Mouse (Mus musculus): ENCODE measurements around the gene Kat8. TPM values are rescaled to one million over a fixed set of nuclear protein-coding genes. Genes with fewer than 3 reads are reported as not detected.

The Kat8 gene
- polyA plus RNA-seq, 1 experiment from 2014 or later = 52.3 TPM

Other genes with a start within 250 kb of the Kat8 start
- 54.5 and 55.5 TPM in 2 replicates for gene Bcl7c, start 203.6 kb upstream of the Kat8 start, polyA plus RNA-seq (2014; fragmentation: Nextera tagmentation; extraction: Ambion mirVana)
- gene Ctf1, start 199.8 kb upstream of the Kat8 start, polyA plus RNA-seq (2014; fragmentation: Nextera tagmentation; extraction: Ambion mirVana) = 6.0 and 8.8 TPM in 2 replicates
- 0.18 TPM in 1 of 2 replicates, not detected in the other for gene Ctf2, start 180.3 kb upstream of the Kat8 start, polyA plus RNA-seq (2014; fragmentation: Nextera tagmentation; extraction: Ambion mirVana)
- 6.7 and 7.7 TPM in 2 replicates for gene Fbxl19, start 168.0 kb upstream of the Kat8 start, polyA plus RNA-seq (2014; fragmentation: Nextera tagmentation; extraction: Ambion mirVana)
- 5.5 and 6.5 TPM in 2 replicates for gene Orai3, start 142.7 kb upstream of the Kat8 start, polyA plus RNA-seq (2014; fragmentation: Nextera tagmentation; extraction: Ambion mirVana)
- gene Setd1a, start 135.8 kb upstream of the Kat8 start, polyA plus RNA-seq (2014; fragmentation: Nextera tagmentation; extraction: Ambion mirVana) = 27.2 and 28.5 TPM in 2 replicates
- gene Gm49388, start 126.9 kb upstream of the Kat8 start, polyA plus RNA-seq (2014; fragmentation: Nextera tagmentation; extraction: Ambion mirVana) = not detected in 2 replicates
- gene Hsd3b7, start 111.9 kb upstream of the Kat8 start, polyA plus RNA-seq (2014; fragmentation: Nextera tagmentation; extraction: Ambion mirVana) = 7.1 and 8.3 TPM in 2 replicates
- 10.4 and 10.7 TPM in 2 replicates for gene Stx4a, start 88.2 kb upstream of the Kat8 start, polyA plus RNA-seq (2014; fragmentation: Nextera tagmentation; extraction: Ambion mirVana)
- 7.8 and 8.1 TPM in 2 replicates for gene Stx1b, start 88.0 kb upstream of the Kat8 start, polyA plus RNA-seq (2014; fragmentation: Nextera tagmentation; extraction: Ambion mirVana)
- gene Zfp646, start 36.3 kb upstream of the Kat8 start, polyA plus RNA-seq (2014; fragmentation: Nextera tagmentation; extraction: Ambion mirVana) = 19.8 and 21.9 TPM in 2 replicates
- 26.6 and 30.6 TPM in 2 replicates for gene Zfp668, start 35.7 kb upstream of the Kat8 start, polyA plus RNA-seq (2014; fragmentation: Nextera tagmentation; extraction: Ambion mirVana)
- gene Prss53, start 21.5 kb upstream of the Kat8 start, polyA plus RNA-seq (2014; fragmentation: Nextera tagmentation; extraction: Ambion mirVana) = 0.46 and 0.61 TPM in 2 replicates
- not detected in 2 replicates for gene Gm21974, start 17.1 kb upstream of the Kat8 start, polyA plus RNA-seq (2014; fragmentation: Nextera tagmentation; extraction: Ambion mirVana)
- gene Vkorc1, start 16.9 kb upstream of the Kat8 start, polyA plus RNA-seq (2014; fragmentation: Nextera tagmentation; extraction: Ambion mirVana) = 53.9 and 59.6 TPM in 2 replicates
- 99.7 and 109 TPM in 2 replicates for gene Bckdk, start 8.4 kb upstream of the Kat8 start, polyA plus RNA-seq (2014; fragmentation: Nextera tagmentation; extraction: Ambion mirVana)
- gene Prss8, start 17.6 kb downstream of the Kat8 start, polyA plus RNA-seq (2014; fragmentation: Nextera tagmentation; extraction: Ambion mirVana) = 1.6 and 2.0 TPM in 2 replicates
- gene Prss36, start 34.2 kb downstream of the Kat8 start, polyA plus RNA-seq (2014; fragmentation: Nextera tagmentation; extraction: Ambion mirVana) = 11.6 and 11.7 TPM in 2 replicates
- 48.1 and 51.6 TPM in 2 replicates for gene Fus, start 54.9 kb downstream of the Kat8 start, polyA plus RNA-seq (2014; fragmentation: Nextera tagmentation; extraction: Ambion mirVana)
- 6.3 and 8.6 TPM in 2 replicates for gene Pycard, start 81.4 kb downstream of the Kat8 start, polyA plus RNA-seq (2014; fragmentation: Nextera tagmentation; extraction: Ambion mirVana)
- not detected in 2 replicates for gene Trim72, start 91.4 kb downstream of the Kat8 start, polyA plus RNA-seq (2014; fragmentation: Nextera tagmentation; extraction: Ambion mirVana)
- 0.37 and 0.64 TPM in 2 replicates for gene Itgam, start 150.1 kb downstream of the Kat8 start, polyA plus RNA-seq (2014; fragmentation: Nextera tagmentation; extraction: Ambion mirVana)
- gene Gm49368, start 150.2 kb downstream of the Kat8 start, polyA plus RNA-seq (2014; fragmentation: Nextera tagmentation; extraction: Ambion mirVana) = not detected in 2 replicates
- gene Itgax, start 217.0 kb downstream of the Kat8 start, polyA plus RNA-seq (2014; fragmentation: Nextera tagmentation; extraction: Ambion mirVana) = not detected in 2 replicates
- not detected in 2 replicates for gene Itgad, start 241.9 kb downstream of the Kat8 start, polyA plus RNA-seq (2014; fragmentation: Nextera tagmentation; extraction: Ambion mirVana)